8 mouse cellular contexts compared by ENCODE assay signal in genomic region chr13:21401636-21402286, GRCm38 (mm10). TPM values are rescaled to one million over a fixed set of nuclear protein-coding genes. Genes with fewer than 3 reads are reported as not detected.
DNase-seq lines count a peak whose midpoint lies in the region; ATAC-seq and TF ChIP-seq lines count a peak whose summit lies in the region.

No protein-coding gene starts in this region.

- TF ChIP-seq EP300 in CH12.LX (IDR thresholded peaks at IDR 0.05; ENCODE audit: low read length): no peak

- peak overlapping the region; percentile 69 to 76 (median 75) for H3K4me3 ChIP-seq in CH12.LX (replicated peaks in 1 of 3; ENCODE audit: low read depth in 2 of 3, low read length in 2 of 3, poor library complexity in 1 of 3)
- peak overlapping the region; percentile 83 for H3K4me3 ChIP-seq in limb, embryonic 14.5 days (replicated peaks; ENCODE audit: low read length)
- peak overlapping the region; percentile 88 for H3K4me3 ChIP-seq in stomach, embryonic 15.5 days (replicated peaks)

- dilution Hi-C loops in CH12.LX (cut with MboI; ENCODE audit: extremely low pct_ligation_motif_present, extremely low pct_unique_long_range_greater_than_20kb, low sequenced_read_pairs): no loop called here

- no peak for TF ChIP-seq POLR2A in CH12.LX (IDR thresholded peaks at IDR 0.05; ENCODE audit: low read depth, low read length)
- TF ChIP-seq POLR2A in limb, embryonic 14.5 days (IDR thresholded peaks at IDR 0.05; ENCODE audit: borderline replicate concordance, extremely low read depth, insufficient read depth, insufficient read length): no peak

- WGBS in limb, embryonic 14.5 days: 10% methylated on average over 12 of the region's 12 CpGs
- 8% methylated on average over 12 of the region's 12 CpGs for WGBS in stomach, embryonic 15.5 days

- ATAC-seq in frontal cortex, adult (ENCODE audit: low TSS enrichment): peak; percentile 36
- ATAC-seq in erythroid progenitor cell, adult 5-6 weeks (replicated peaks; ENCODE audit: low FRiP score, poor library complexity, severe bottlenecking): 0 out of 2 replicates have a peak, but pooled peaks have one; percentile 40
- ATAC-seq in limb, embryonic 14.5 days (ENCODE audit: low FRiP score, low read depth): no peak
- no peak for ATAC-seq in stomach, embryonic 15.5 days (ENCODE audit: insufficient read depth, low FRiP score, low read depth)

- peaks cover 18% of the 10 kb centered on the region for H3K79me2 ChIP-seq in CH12.LX (replicated peaks; ENCODE audit: control insufficient read depth, extremely low read depth, insufficient read depth, poor library complexity, severe bottlenecking)

- H3K27me3 ChIP-seq in CH12.LX (replicated peaks): no peaks in the 10 kb centered on the region
- no peaks in the 10 kb centered on the region for H3K27me3 ChIP-seq in limb, embryonic 14.5 days (ENCODE audit: control insufficient read depth, insufficient read depth, low read length)
- H3K27me3 ChIP-seq in stomach, embryonic 15.5 days (replicated peaks): no peaks in the 10 kb centered on the region

- H3K4me2 ChIP-seq in CH12.LX (ENCODE audit: insufficient read depth, low read depth, poor library complexity, severe bottlenecking): peak overlapping the region; percentile 86
- H3K4me2 ChIP-seq in limb, embryonic 14.5 days (replicated peaks; ENCODE audit: low read depth, low read length, severe bottlenecking): peak overlapping the region; percentile 69
- H3K4me2 ChIP-seq in stomach, embryonic 15.5 days: peak overlapping the region; percentile 59

- in situ Hi-C loops in CH12.LX (cut with MboI; ENCODE audit: low pct_ligation_motif_present, low pct_unique_long_range_greater_than_20kb, low sequenced_read_pairs): loop anchor here (10.0 to 25.0 kb wide), 2 partner anchors 53 to 611 kb away; partner anchors contain the start of genes Prss16 and Zscan26

- no peaks in the 10 kb centered on the region for H3K9me3 ChIP-seq in CH12.LX (replicated peaks; ENCODE audit: low read length)
- no peaks in the 10 kb centered on the region for H3K9me3 ChIP-seq in limb, embryonic 14.5 days (ENCODE audit: control insufficient read depth, low read length)
- no peaks in the 10 kb centered on the region for H3K9me3 ChIP-seq in stomach, embryonic 15.5 days

- peak overlapping the region; percentile 96 for H3K9ac ChIP-seq in CH12.LX (ENCODE audit: insufficient read depth, low read depth)
- peak overlapping the region; percentile 87 for H3K9ac ChIP-seq in limb, embryonic 14.5 days (ENCODE audit: low read depth, low read length, severe bottlenecking)
- peak overlapping the region; percentile 69 for H3K9ac ChIP-seq in stomach, embryonic 15.5 days

- no peak for DNase-seq in frontal cortex, postnatal 14 days (ENCODE audit: low spot score in 2 of 2)
- DNase-seq in CH12.LX (ENCODE audit: extremely low read depth): peak; percentile 34
- no peak for DNase-seq in limb, embryonic 14.5 days (ENCODE audit: low spot score)
- no peak for DNase-seq in cerebellum, postnatal 36 days
- no peak for DNase-seq in cerebellum, adult 9-11 months

- no peak for TF ChIP-seq CTCF in CH12.LX (conservative IDR thresholded peaks at IDR 0.05 in 1 of 2, IDR thresholded peaks at IDR 0.05 in 1 of 2; ENCODE audit: low read depth in 2 of 2, low read length in 2 of 2)

- no peak for TF ChIP-seq RAD21 in CH12.LX (IDR thresholded peaks at IDR 0.05; ENCODE audit: low read depth, low read length)

- no peak overlapping the region for H3K27ac ChIP-seq in CH12.LX (ENCODE audit: insufficient read depth, low read depth)
- 0 out of 2 replicates have a peak overlapping the region, but pooled peaks have one; percentile 76 for H3K27ac ChIP-seq in limb, embryonic 14.5 days (replicated peaks; ENCODE audit: low read depth, low read length)
- peak overlapping the region; percentile 81 for H3K27ac ChIP-seq in stomach, embryonic 15.5 days

- H3K36me3 ChIP-seq in CH12.LX (replicated peaks in 1 of 2; ENCODE audit: control insufficient read depth in 1 of 2, insufficient read depth in 1 of 2, low read length in 1 of 2): peaks cover 20 to 36% of the 10 kb centered on the region in 2 experiments
- H3K36me3 ChIP-seq in limb, embryonic 14.5 days (ENCODE audit: control insufficient read depth, insufficient read depth, low read length): peaks cover 17% of the 10 kb centered on the region
- peaks cover 12% of the 10 kb centered on the region; the same call in 1 of the 2 replicates for H3K36me3 ChIP-seq in stomach, embryonic 15.5 days

- H3K4me1 ChIP-seq in CH12.LX (ENCODE audit: control insufficient read depth in 1 of 2, insufficient read depth in 2 of 2): peaks cover 0 to 42% of the 10 kb centered on the region in 2 experiments; a peak in 2 of 4 replicates
- peaks cover 10% of the 10 kb centered on the region; the same call in 1 of the 2 replicates for H3K4me1 ChIP-seq in limb, embryonic 14.5 days (ENCODE audit: control insufficient read depth, insufficient read depth, low read length)
- peaks cover 8% of the 10 kb centered on the region; the same call in 1 of the 2 replicates for H3K4me1 ChIP-seq in stomach, embryonic 15.5 days

TF ChIP-seq in CH12.LX, 34 proteins besides CTCF, POLR2A, EP300 and RAD21:
- 0 out of 2 replicates have a peak, but pooled peaks have one; percentile 14 for TF ChIP-seq CHD2 (IDR thresholded peaks at IDR 0.05; ENCODE audit: low read length)
- TF ChIP-seq ZNF384 (IDR thresholded peaks at IDR 0.05; ENCODE audit: low read depth, low read length): peak; percentile 97
- 0 out of 2 replicates have a peak, but pooled peaks have one; percentile 23 for TF ChIP-seq MAX (IDR thresholded peaks at IDR 0.05; ENCODE audit: low read length)
- no peak for TF ChIP-seq ETS1 (conservative IDR thresholded peaks at IDR 0.05; ENCODE audit: low read depth, low read length)
TF ChIP-seq in CH12.LX: peak in this region for 3.

RNA-seq across cellular contexts. Expression of gene Zkscan3, which starts 0.8 kb away (rescaled TPM):
- total RNA-seq in CH12.LX (2012; rRNA removed) (20.0 and 20.9 TPM in 2 replicates), CH12.LX (2014; rRNA removed) (32.7 and 36.2 TPM in 2 replicates)
- polyA plus RNA-seq in CH12.LX (2012; ENCODE audit: insufficient read length, low read depth): 18.1 and 19.1 TPM in 2 replicates
- 33.5 and 39.4 TPM in 2 replicates for total RNA-seq in erythroid progenitor cell, adult 5-6 weeks (2015; ENCODE audit: low replicate concordance)
- 23.8 and 29.0 TPM in 2 replicates for total RNA-seq in erythroid progenitor cell, adult 5-6 weeks (2017; ENCODE audit: low replicate concordance)
- 71.0 and 81.2 TPM in 2 replicates for polyA plus RNA-seq in limb, embryonic 14.5 days (2012; rRNA removed)
- 74.6 and 82.0 TPM in 2 replicates for polyA plus RNA-seq in limb, embryonic 14.5 days (2014; fragmentation: Nextera tagmentation; extraction: Ambion mirVana)
- polyA plus RNA-seq in stomach, embryonic 15.5 days (2015; fragmentation: Nextera tagmentation; extraction: Ambion mirVana): 77.7 and 80.7 TPM in 2 replicates

RNA-seq across cellular contexts. Expression of gene Pgbd1, which starts 39.1 kb away (rescaled TPM):
- 3.1 and 4.0 TPM in 2 replicates for total RNA-seq in CH12.LX (2012; rRNA removed)
- 7.0 and 7.4 TPM in 2 replicates for total RNA-seq in CH12.LX (2014; rRNA removed)
- polyA plus RNA-seq in CH12.LX (2012; ENCODE audit: insufficient read length, low read depth): 3.0 and 3.9 TPM in 2 replicates
- total RNA-seq in erythroid progenitor cell, adult 5-6 weeks (2015; ENCODE audit: low replicate concordance): not detected in 2 replicates
- not detected in 2 replicates for total RNA-seq in erythroid progenitor cell, adult 5-6 weeks (2017; ENCODE audit: low replicate concordance)
- polyA plus RNA-seq in limb, embryonic 14.5 days (2012; rRNA removed): 2.1 and 3.1 TPM in 2 replicates
- 2.4 and 3.1 TPM in 2 replicates for polyA plus RNA-seq in limb, embryonic 14.5 days (2014; fragmentation: Nextera tagmentation; extraction: Ambion mirVana)
- polyA plus RNA-seq in stomach, embryonic 15.5 days (2015; fragmentation: Nextera tagmentation; extraction: Ambion mirVana): 2.5 and 2.6 TPM in 2 replicates

RNA-seq across cellular contexts. Expression of gene Zscan12, which starts 39.1 kb away (rescaled TPM):
- 9.9 and 10.2 TPM in 2 replicates for total RNA-seq in CH12.LX (2012; rRNA removed)
- total RNA-seq in CH12.LX (2014; rRNA removed): 14.7 and 15.1 TPM in 2 replicates
- polyA plus RNA-seq in CH12.LX (2012; ENCODE audit: insufficient read length, low read depth): 10.6 and 10.7 TPM in 2 replicates
- total RNA-seq in erythroid progenitor cell, adult 5-6 weeks (2015; ENCODE audit: low replicate concordance): 2.9 TPM in 1 of 2 replicates, not detected in the other
- 0.98 and 3.3 TPM in 2 replicates for total RNA-seq in erythroid progenitor cell, adult 5-6 weeks (2017; ENCODE audit: low replicate concordance)
- 7.0 and 9.7 TPM in 2 replicates for polyA plus RNA-seq in limb, embryonic 14.5 days (2012; rRNA removed)
- 11.2 and 11.4 TPM in 2 replicates for polyA plus RNA-seq in limb, embryonic 14.5 days (2014; fragmentation: Nextera tagmentation; extraction: Ambion mirVana)
- polyA plus RNA-seq in stomach, embryonic 15.5 days (2015; fragmentation: Nextera tagmentation; extraction: Ambion mirVana): 9.9 and 10.0 TPM in 2 replicates

RNA-seq across cellular contexts. Expression of gene Zscan26, which starts 51.8 kb away (rescaled TPM):
- total RNA-seq in CH12.LX (2012; rRNA removed) (14.8 and 16.0 TPM in 2 replicates), CH12.LX (2014; rRNA removed) (20.9 and 25.9 TPM in 2 replicates)
- 13.4 and 14.2 TPM in 2 replicates for polyA plus RNA-seq in CH12.LX (2012; ENCODE audit: insufficient read length, low read depth)
- total RNA-seq in erythroid progenitor cell, adult 5-6 weeks (2015; ENCODE audit: low replicate concordance): 4.7 and 8.0 TPM in 2 replicates
- total RNA-seq in erythroid progenitor cell, adult 5-6 weeks (2017; ENCODE audit: low replicate concordance): 0.98 and 3.2 TPM in 2 replicates
- polyA plus RNA-seq in limb, embryonic 14.5 days (2012; rRNA removed): 44.6 and 52.4 TPM in 2 replicates
- polyA plus RNA-seq in limb, embryonic 14.5 days (2014; fragmentation: Nextera tagmentation; extraction: Ambion mirVana): 17.7 and 20.5 TPM in 2 replicates
- 33.0 and 36.3 TPM in 2 replicates for polyA plus RNA-seq in stomach, embryonic 15.5 days (2015; fragmentation: Nextera tagmentation; extraction: Ambion mirVana)

RNA-seq across cellular contexts. Expression of gene Olfr1367, which starts 55.1 kb away (rescaled TPM):
- not detected in 2 replicates for total RNA-seq in CH12.LX (2012; rRNA removed)
- total RNA-seq in CH12.LX (2014; rRNA removed): not detected in 2 replicates
- polyA plus RNA-seq in CH12.LX (2012; ENCODE audit: insufficient read length, low read depth): not detected in 2 replicates
- total RNA-seq in erythroid progenitor cell, adult 5-6 weeks (2015; ENCODE audit: low replicate concordance): not detected in 2 replicates
- not detected in 2 replicates for total RNA-seq in erythroid progenitor cell, adult 5-6 weeks (2017; ENCODE audit: low replicate concordance)
- not detected in 2 replicates for polyA plus RNA-seq in limb, embryonic 14.5 days (2012; rRNA removed)
- not detected in 2 replicates for polyA plus RNA-seq in limb, embryonic 14.5 days (2014; fragmentation: Nextera tagmentation; extraction: Ambion mirVana)
- not detected in 2 replicates for polyA plus RNA-seq in stomach, embryonic 15.5 days (2015; fragmentation: Nextera tagmentation; extraction: Ambion mirVana)

Comparison
In these comparisons a context has a peak if more than half of its experiments do, and no peak if none do; other contexts are left out.
1. ATAC-seq: peak in frontal cortex, adult (single experiment) and erythroid progenitor cell, adult 5-6 weeks (single experiment); none in limb, embryonic 14.5 days (single experiment) and stomach, embryonic 15.5 days (single experiment).
2. Peak in every context shown above with its lines, with median percentiles within 50 percentile points of each other: H3K4me2 ChIP-seq, H3K4me3 ChIP-seq and H3K9ac ChIP-seq.